Mouse (Mus musculus) megakaryocyte, embryonic 14.5 days (primary cell): ENCODE data around the gene Pkdcc.

ENCODE experiments used
- FLI1 ChIP-seq: IDR thresholded peaks from 2 replicates; pipeline ENCODE4 v1.6.1; 2012; ENCODE audit warnings: low read length, inconsistent platforms, mixed read lengths
- GATA1 ChIP-seq: IDR thresholded peaks from 3 replicates; pipeline ENCODE4 v1.6.1; 2012; ENCODE audit warnings: mixed read lengths, low read length, inconsistent platforms, borderline replicate concordance

GRCm38 (mm10) chr17:83203692-83204383 lies 11.3 kb upstream of the Pkdcc start:
- no peak for TF ChIP-seq FLI1
- no peak for TF ChIP-seq GATA1
